Mouse (Mus musculus): ENCODE measurements at regions not wholly inside any gene's neighbourhood (a gene's known extent, or its start where the extent isn't known, plus 50 kb on each side); places are given as distances from the start of the nearest gene placed in this dataset.

GRCm38 (mm10) chr13:110601352-110601751 lies 206.5 kb downstream of the Plk2 start:
- no peaks in the 10 kb centered on the region for H3K9me3 ChIP-seq
- no peak for ATAC-seq (ENCODE audit: insufficient number of reproducible peaks, insufficient read depth, low FRiP score, low TSS enrichment)
- no peaks in the 10 kb centered on the region for H3K4me1 ChIP-seq
- 68% methylated on average over 5 of the region's 5 CpGs for WGBS
- no peak overlapping the region for H3K9ac ChIP-seq
- no peaks in the 10 kb centered on the region for H3K36me3 ChIP-seq
- H3K4me2 ChIP-seq (replicated peaks): no peak overlapping the region
- H3K27me3 ChIP-seq: no peaks in the 10 kb centered on the region
- no peak overlapping the region for H3K27ac ChIP-seq
- no peak overlapping the region for H3K4me3 ChIP-seq

DNA sequence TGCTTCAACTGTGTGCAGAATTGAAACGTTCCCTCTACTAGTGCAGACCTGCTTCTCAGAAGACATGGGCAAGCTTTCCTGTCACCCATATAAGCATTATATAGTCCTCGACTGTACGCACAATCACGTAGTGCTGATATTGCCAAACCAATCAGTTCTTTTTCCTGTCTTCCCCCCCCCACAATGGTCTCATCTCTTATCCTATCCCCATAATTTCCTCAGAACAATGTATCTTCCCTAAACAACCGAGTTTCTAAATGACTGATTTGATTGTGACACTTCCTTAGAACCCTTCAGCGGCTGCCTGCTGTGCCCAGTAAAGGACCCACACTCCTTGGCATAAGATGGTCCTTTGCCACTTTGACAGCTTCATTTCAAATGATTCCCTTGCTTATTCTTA lies 207.0 kb downstream of the Plk2 start:
- H3K27me3 ChIP-seq: no peaks in the 10 kb centered on the region
- ATAC-seq (ENCODE audit: insufficient number of reproducible peaks, insufficient read depth, low FRiP score, low TSS enrichment): no peak
- H3K9me3 ChIP-seq: no peaks in the 10 kb centered on the region
- no peak overlapping the region for H3K9ac ChIP-seq
- H3K4me3 ChIP-seq: no peak overlapping the region
- no peak overlapping the region for H3K4me2 ChIP-seq (replicated peaks)
- no peaks in the 10 kb centered on the region for H3K36me3 ChIP-seq
- H3K27ac ChIP-seq: no peak overlapping the region
- WGBS: 86% methylated on average over 6 of the region's 6 CpGs
- no peaks in the 10 kb centered on the region for H3K4me1 ChIP-seq

DNA sequence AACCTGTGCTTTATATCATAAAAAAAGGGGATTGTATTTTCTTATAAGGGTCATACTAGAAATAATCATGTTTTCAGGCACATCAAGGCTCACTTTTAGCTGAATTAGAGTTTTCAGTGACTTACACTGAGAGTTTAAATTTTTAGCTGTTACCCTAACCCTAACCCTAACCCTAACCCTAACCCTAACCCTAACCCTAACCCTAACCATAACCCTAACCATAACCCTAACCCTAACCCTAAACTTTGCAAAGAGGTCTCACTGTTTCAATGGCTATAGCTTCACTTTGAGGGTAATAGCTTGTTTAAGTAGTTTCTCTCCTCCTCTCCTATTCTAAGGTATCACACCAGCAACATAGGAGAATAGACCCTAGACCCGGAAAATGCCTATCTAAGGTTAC lies 208.0 kb downstream of the Plk2 start:
- no peaks in the 10 kb centered on the region for H3K36me3 ChIP-seq
- no peak overlapping the region for H3K9ac ChIP-seq
- H3K27ac ChIP-seq: no peak overlapping the region
- H3K9me3 ChIP-seq: no peaks in the 10 kb centered on the region
- H3K4me1 ChIP-seq: no peaks in the 10 kb centered on the region
- no peaks in the 10 kb centered on the region for H3K27me3 ChIP-seq
- H3K4me3 ChIP-seq: no peak overlapping the region
- no peak overlapping the region for H3K4me2 ChIP-seq (replicated peaks)
- ATAC-seq (ENCODE audit: insufficient number of reproducible peaks, insufficient read depth, low FRiP score, low TSS enrichment): no peak
- 80% methylated on average over 1 of the region's 1 CpGs for WGBS

DNA sequence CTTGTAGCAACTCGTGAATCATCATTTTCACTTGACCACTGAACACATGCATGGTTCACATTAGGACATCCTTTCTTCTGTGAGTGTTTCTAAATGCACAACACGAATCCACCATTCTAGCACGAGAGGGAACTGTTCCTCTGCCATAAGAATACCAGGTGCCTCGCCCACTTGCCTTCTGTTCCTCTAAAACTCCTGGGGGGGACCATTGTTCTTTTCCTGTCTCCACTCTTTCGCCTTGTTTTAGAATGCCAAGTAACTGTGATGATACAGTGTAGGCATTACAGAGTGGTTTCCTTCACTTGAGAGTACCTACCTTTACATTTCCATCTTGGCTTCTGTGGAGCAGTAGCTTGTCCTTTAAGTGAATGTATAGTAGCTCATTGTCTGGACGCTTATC lies 224.2 kb downstream of the Plk2 start:
- Histone ChIP-seq H3K27me3 (no peaks in the 10 kb centered on the region), H3K9me3 (no peaks in the 10 kb centered on the region), H3K4me2 (replicated peaks) (no peak overlapping the region), H3K27ac (no peak overlapping the region), H3K36me3 (no peaks in the 10 kb centered on the region), H3K4me1 (no peaks in the 10 kb centered on the region), H3K9ac (no peak overlapping the region), H3K4me3 (no peak overlapping the region)
- WGBS: 88% methylated on average over 6 of the region's 6 CpGs
- ATAC-seq (ENCODE audit: insufficient number of reproducible peaks, insufficient read depth, low FRiP score, low TSS enrichment): no peak

- no peak overlapping the region for H3K4me2 ChIP-seq (replicated peaks)
- H3K4me1 ChIP-seq: no peaks in the 10 kb centered on the region
- no peaks in the 10 kb centered on the region for H3K9me3 ChIP-seq
- no peak overlapping the region for H3K4me3 ChIP-seq
- 66% methylated on average over 6 of the region's 6 CpGs for WGBS
- no peak for ATAC-seq (ENCODE audit: insufficient number of reproducible peaks, insufficient read depth, low FRiP score, low TSS enrichment)
- H3K36me3 ChIP-seq: no peaks in the 10 kb centered on the region
- H3K9ac ChIP-seq: no peak overlapping the region
- no peak overlapping the region for H3K27ac ChIP-seq
- H3K27me3 ChIP-seq: no peaks in the 10 kb centered on the region
These were observed 232.3 kb downstream of the Plk2 start for GRCm38 (mm10) chr13:110627136-110627535.

GRCm38 (mm10) chr13:110627732-110628131 lies 232.9 kb downstream of the Plk2 start:
- Histone ChIP-seq H3K27me3 (no peaks in the 10 kb centered on the region), H3K4me1 (no peaks in the 10 kb centered on the region), H3K36me3 (no peaks in the 10 kb centered on the region), H3K9me3 (no peaks in the 10 kb centered on the region), H3K4me3 (no peak overlapping the region), H3K4me2 (replicated peaks) (no peak overlapping the region), H3K27ac (no peak overlapping the region), H3K9ac (no peak overlapping the region)
- 79% methylated on average over 9 of the region's 9 CpGs for WGBS
- ATAC-seq (ENCODE audit: insufficient number of reproducible peaks, insufficient read depth, low FRiP score, low TSS enrichment): no peak

DNA sequence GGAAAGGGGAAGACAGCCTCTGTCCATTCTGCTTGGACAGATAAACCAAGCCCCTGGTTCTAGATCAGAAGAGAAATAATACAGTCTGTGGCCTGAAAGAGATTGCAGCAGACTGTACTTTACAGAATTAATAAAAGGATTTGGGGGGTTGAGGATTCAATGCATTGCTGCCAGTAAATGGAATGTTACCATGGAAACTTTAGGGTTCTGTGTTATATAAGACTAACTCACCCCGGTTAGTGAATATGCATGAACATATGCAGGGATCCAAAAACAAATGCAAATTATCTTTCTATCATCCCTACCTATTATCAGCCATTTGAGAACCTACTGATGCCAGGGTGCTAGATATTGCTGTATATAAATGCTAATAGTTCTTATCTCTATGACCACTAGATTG lies 233.4 kb downstream of the Plk2 start:
- Histone ChIP-seq H3K27me3 (no peaks in the 10 kb centered on the region), H3K4me1 (no peaks in the 10 kb centered on the region), H3K36me3 (no peaks in the 10 kb centered on the region), H3K4me2 (replicated peaks) (no peak overlapping the region), H3K9ac (no peak overlapping the region), H3K4me3 (no peak overlapping the region), H3K9me3 (no peaks in the 10 kb centered on the region), H3K27ac (no peak overlapping the region)
- no peak for ATAC-seq (ENCODE audit: insufficient number of reproducible peaks, insufficient read depth, low FRiP score, low TSS enrichment)
- 79% methylated on average over 1 of the region's 1 CpGs for WGBS

DNA sequence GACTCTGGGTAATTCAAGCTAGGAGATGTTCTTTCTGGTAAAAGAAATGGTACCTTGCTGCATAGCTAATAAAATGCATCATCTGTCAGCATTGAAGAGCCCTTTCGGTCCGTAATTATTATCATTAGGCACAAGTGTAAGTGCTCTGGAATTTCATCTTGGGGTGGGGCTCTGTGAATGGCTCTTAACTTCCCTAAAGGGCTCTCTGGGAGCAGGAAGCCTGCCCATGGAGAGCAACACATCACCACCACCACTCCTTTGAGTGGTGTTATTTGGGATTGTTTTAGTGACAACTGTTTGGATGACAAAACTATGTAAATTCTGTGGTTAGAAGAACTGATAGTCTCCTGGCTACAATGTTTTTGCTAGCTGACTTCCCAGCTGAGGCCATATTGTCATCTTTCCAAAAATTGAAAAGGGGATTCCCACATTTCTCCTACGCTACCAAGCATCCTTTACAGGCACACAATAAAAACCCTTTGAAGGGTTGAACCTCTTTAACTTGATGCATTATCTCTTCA lies 238.5 kb downstream of the Plk2 start:
- Histone ChIP-seq H3K4me2 (replicated peaks) (no peak overlapping the region), H3K9me3 (no peaks in the 10 kb centered on the region), H3K27ac (no peak overlapping the region), H3K9ac (no peak overlapping the region), H3K36me3 (no peaks in the 10 kb centered on the region), H3K4me3 (no peak overlapping the region), H3K27me3 (no peaks in the 10 kb centered on the region), H3K4me1 (no peaks in the 10 kb centered on the region)
- ATAC-seq (ENCODE audit: insufficient number of reproducible peaks, insufficient read depth, low FRiP score, low TSS enrichment): no peak
- 73% methylated on average over 3 of the region's 3 CpGs for WGBS

- no peak for ATAC-seq (ENCODE audit: insufficient number of reproducible peaks, insufficient read depth, low FRiP score, low TSS enrichment)
- H3K4me2 ChIP-seq (replicated peaks): no peak overlapping the region
- H3K9me3 ChIP-seq: no peaks in the 10 kb centered on the region
- 92% methylated on average over 1 of the region's 1 CpGs for WGBS
- no peaks in the 10 kb centered on the region for H3K4me1 ChIP-seq
- no peak overlapping the region for H3K27ac ChIP-seq
- H3K9ac ChIP-seq: no peak overlapping the region
- no peaks in the 10 kb centered on the region for H3K36me3 ChIP-seq
- H3K27me3 ChIP-seq: no peaks in the 10 kb centered on the region
- no peak overlapping the region for H3K4me3 ChIP-seq
These were observed 239.1 kb downstream of the Plk2 start for GRCm38 (mm10) chr13:110633899-110634298.

GRCm38 (mm10) chr13:110642792-110643191 lies 247.9 kb downstream of the Plk2 start:
- Histone ChIP-seq H3K36me3 (no peaks in the 10 kb centered on the region), H3K27me3 (no peaks in the 10 kb centered on the region), H3K9me3 (no peaks in the 10 kb centered on the region), H3K4me2 (replicated peaks) (no peak overlapping the region), H3K27ac (no peak overlapping the region), H3K4me1 (peaks cover 10% of the 10 kb centered on the region; the same call in 1 of the 2 replicates), H3K4me3 (no peak overlapping the region), H3K9ac (no peak overlapping the region)
- 87% methylated on average over 3 of the region's 3 CpGs for WGBS
- ATAC-seq (ENCODE audit: insufficient number of reproducible peaks, insufficient read depth, low FRiP score, low TSS enrichment): no peak

DNA sequence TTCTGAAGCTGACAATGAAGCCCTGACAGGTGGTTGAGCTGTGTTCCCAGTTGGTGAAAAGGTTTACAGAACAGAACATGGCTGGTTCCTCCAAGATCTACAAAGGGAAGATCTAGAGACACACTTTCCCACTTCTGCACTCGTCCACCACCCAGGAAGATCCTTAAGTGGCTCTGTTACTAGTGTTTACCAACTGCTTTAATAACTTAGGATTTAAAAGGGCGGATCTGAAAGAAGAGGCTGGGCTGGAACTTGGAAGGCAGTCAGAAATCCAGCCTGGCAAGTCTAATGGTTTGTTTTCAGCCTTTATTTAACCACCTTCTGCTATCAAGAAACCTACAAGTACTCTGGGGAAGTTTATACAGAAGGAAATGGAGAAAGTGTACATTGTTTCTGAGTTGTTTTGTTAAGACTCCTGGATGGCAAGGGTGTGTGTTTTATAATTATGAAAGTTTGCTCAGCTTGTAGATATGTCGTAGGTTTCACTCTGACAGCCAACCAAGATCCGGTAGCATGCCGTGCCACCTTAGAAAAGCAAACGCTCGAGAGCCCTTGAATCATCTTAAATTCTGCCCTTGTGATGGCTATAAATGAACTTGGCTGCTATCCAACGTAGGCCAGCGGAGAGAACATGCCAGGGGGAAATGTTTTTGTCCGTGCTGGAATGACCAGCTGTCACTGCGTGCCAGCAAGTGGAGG lies 248.5 kb downstream of the Plk2 start:
- H3K36me3 ChIP-seq: no peaks in the 10 kb centered on the region
- ATAC-seq (ENCODE audit: insufficient number of reproducible peaks, insufficient read depth, low FRiP score, low TSS enrichment): no peak

GRCm38 (mm10) chr13:110643897-110644213 lies 249.0 kb downstream of the Plk2 start:
- Histone ChIP-seq H3K27me3 (no peaks in the 10 kb centered on the region), H3K27ac (no peak overlapping the region), H3K4me2 (replicated peaks) (0 out of 2 replicates have a peak overlapping the region, but pooled peaks have one; percentile 8), H3K4me3 (no peak overlapping the region), H3K9me3 (no peaks in the 10 kb centered on the region), H3K9ac (no peak overlapping the region), H3K36me3 (no peaks in the 10 kb centered on the region), H3K4me1 (peaks cover 10% of the 10 kb centered on the region; the same call in 1 of the 2 replicates)
- ATAC-seq (ENCODE audit: insufficient number of reproducible peaks, insufficient read depth, low FRiP score, low TSS enrichment): no peak
- 72% methylated on average over 3 of the region's 3 CpGs for WGBS

More for the DNA sequence above, 248.5 kb downstream of the Plk2 start:
- Histone ChIP-seq H3K4me2 (replicated peaks) (0 out of 2 replicates have a peak overlapping the region, but pooled peaks have one; percentile 8), H3K9me3 (no peaks in the 10 kb centered on the region), H3K27me3 (no peaks in the 10 kb centered on the region), H3K4me3 (no peak overlapping the region), H3K27ac (no peak overlapping the region), H3K9ac (no peak overlapping the region), H3K4me1 (peaks cover 10% of the 10 kb centered on the region; the same call in 1 of the 2 replicates)
- 48% methylated on average over 11 of the region's 11 CpGs for WGBS

Data from embryonic facial prominence, embryonic 12.5 days (tissue).